ENCODE assay signal across 8 mouse cellular contexts in genomic region chr13:13394096-13394395, GRCm38 (mm10). TPM values are rescaled to one million over a fixed set of nuclear protein-coding genes. Genes with fewer than 3 reads are reported as not detected.
A peak's percentile ranks its signal among the peaks of the same experiment; 100 is the strongest.
DNase-seq lines count a peak whose midpoint lies in the region; ATAC-seq and TF ChIP-seq lines count a peak whose summit lies in the region.
"Not testable (repeated sequence)": the region's sequence is repeated elsewhere in the genome, so short reads cannot be mapped to it uniquely, and the experiment has no call there.

No protein-coding gene starts in this region.

- not testable (repeated sequence) for H3K27me3 ChIP-seq in forebrain, embryonic 16.5 days (replicated peaks; ENCODE audit: control insufficient read depth, insufficient read depth, low read length); hindbrain, embryonic 11.5 days (ENCODE audit: control insufficient read depth, insufficient read depth, low read length); liver, embryonic 16.5 days (ENCODE audit: control insufficient read depth, insufficient read depth, low read depth, low read length); midbrain, postnatal 0 days (ENCODE audit: insufficient read depth, low read length); stomach, embryonic 16.5 days (ENCODE audit: control insufficient read depth, insufficient read depth, low read length)

- not testable (repeated sequence) for H3K4me1 ChIP-seq in ES-E14 (ENCODE audit: control insufficient read depth in 2 of 2, insufficient read depth in 2 of 2, low read length in 2 of 2, poor library complexity in 1 of 2); forebrain, embryonic 16.5 days (replicated peaks; ENCODE audit: control insufficient read depth, insufficient read depth, low read length); hindbrain, embryonic 11.5 days (replicated peaks; ENCODE audit: control insufficient read depth, insufficient read depth, low read length); liver, embryonic 16.5 days (ENCODE audit: control insufficient read depth, low read depth, low read length); midbrain, postnatal 0 days (ENCODE audit: insufficient read depth, low read length); stomach, embryonic 16.5 days (ENCODE audit: control insufficient read depth, insufficient read depth, low read length)

- H3K4me2 ChIP-seq in forebrain, embryonic 16.5 days (ENCODE audit: low read length), result peak overlapping the region; percentile 46
- H3K4me2 ChIP-seq in hindbrain, embryonic 11.5 days (replicated peaks; ENCODE audit: low read depth, low read length), result peak overlapping the region; percentile 33; the same call in 1 of the 2 replicates
- H3K4me2 ChIP-seq in liver, embryonic 16.5 days (ENCODE audit: low read depth, low read length), result peak overlapping the region; percentile 36
- peak overlapping the region; percentile 35; the same call in 1 of the 2 replicates for H3K4me2 ChIP-seq in midbrain, postnatal 0 days (ENCODE audit: low read depth, low read length, poor library complexity, severe bottlenecking)
- peak overlapping the region; percentile 55 for H3K4me2 ChIP-seq in stomach, embryonic 16.5 days (ENCODE audit: low read depth, low read length)

- H3K9me3 ChIP-seq in ES-E14 (ENCODE audit: control insufficient read depth, insufficient read depth, low read depth, low read length); forebrain, embryonic 16.5 days (ENCODE audit: control insufficient read depth, low read length); hindbrain, embryonic 11.5 days (ENCODE audit: control insufficient read depth, low read length); liver, embryonic 16.5 days (replicated peaks; ENCODE audit: control insufficient read depth, low read length); midbrain, postnatal 0 days (ENCODE audit: low read length); stomach, embryonic 16.5 days (replicated peaks; ENCODE audit: control insufficient read depth, low read length): not testable (repeated sequence)

- H3K27ac ChIP-seq in ES-E14 (ENCODE audit: insufficient read depth, low read depth, low read length, poor library complexity, severe bottlenecking); forebrain, embryonic 16.5 days (ENCODE audit: low read length); hindbrain, embryonic 11.5 days (ENCODE audit: low read depth, low read length); liver, embryonic 16.5 days (ENCODE audit: low read length); midbrain, postnatal 0 days (ENCODE audit: low read depth, low read length); stomach, embryonic 16.5 days (ENCODE audit: low read length): not testable (repeated sequence)

- peak; percentile 17 for DNase-seq in ES-E14 (ENCODE audit: low read depth, low spot score)
- DNase-seq in cerebellum, postnatal 10 days, result peak; percentile 31 to 37
- DNase-seq in hindbrain, embryonic 11.5 days (ENCODE audit: low spot score), result peak; percentile 74
- DNase-seq in kidney, postnatal 10 days, result peak; percentile 60
- peak; percentile 66 for DNase-seq in midbrain, postnatal 0 days (ENCODE audit: low spot score)

- not testable (repeated sequence) for TF ChIP-seq CTCF in midbrain, postnatal 0 days (IDR thresholded peaks at IDR 0.05)

- in situ Hi-C loops in ES-E14 (cut with MboI; ENCODE audit: low sequenced_read_pairs in 2 of 2, unreplicated experiment in 2 of 2), result not testable (repeated sequence)

- ATAC-seq in forebrain, embryonic 16.5 days, result peak; percentile 79
- peak; percentile 84 for ATAC-seq in hindbrain, embryonic 11.5 days (ENCODE audit: low FRiP score)
- ATAC-seq in liver, embryonic 16.5 days (ENCODE audit: low read depth), result peak; percentile 22; the same call in 1 of the 2 replicates
- peak; percentile 82 for ATAC-seq in midbrain, postnatal 0 days (ENCODE audit: low FRiP score)
- ATAC-seq in stomach, embryonic 16.5 days (ENCODE audit: insufficient read depth, low FRiP score), result peak; percentile 50

- H3K36me3 ChIP-seq in ES-E14 (ENCODE audit: control insufficient read depth, insufficient read depth, low read length, poor library complexity, severe bottlenecking); forebrain, embryonic 16.5 days (ENCODE audit: control insufficient read depth, insufficient read depth); hindbrain, embryonic 11.5 days (ENCODE audit: control insufficient read depth, insufficient read depth, low read length); liver, embryonic 16.5 days (ENCODE audit: control insufficient read depth, insufficient read depth); midbrain, postnatal 0 days (ENCODE audit: insufficient read depth, low read length); stomach, embryonic 16.5 days (ENCODE audit: control insufficient read depth, insufficient read depth, low read length): not testable (repeated sequence)

- WGBS in forebrain, embryonic 16.5 days, result 1% methylated on average over 12 of the region's 15 CpGs
- under 1% methylated on average over 12 of the region's 15 CpGs for WGBS in hindbrain, embryonic 11.5 days
- WGBS in liver, embryonic 16.5 days (ENCODE audit: insufficient replicate concordance), result 0% methylated on average over 12 of the region's 15 CpGs
- under 1% methylated on average over 12 of the region's 15 CpGs for WGBS in midbrain, postnatal 0 days
- 0% methylated on average over 12 of the region's 15 CpGs for WGBS in stomach, embryonic 16.5 days

- H3K9ac ChIP-seq in ES-E14 (ENCODE audit: insufficient read depth, low read depth, low read length, poor library complexity, severe bottlenecking); hindbrain, embryonic 11.5 days (ENCODE audit: low read depth, low read length); liver, embryonic 16.5 days (ENCODE audit: low read depth, low read length); midbrain, postnatal 0 days (replicated peaks; ENCODE audit: low read length, poor library complexity, severe bottlenecking); stomach, embryonic 16.5 days (ENCODE audit: low read length): not testable (repeated sequence)
- 0 out of 2 replicates have a peak overlapping the region, but pooled peaks have one; percentile 42 for H3K9ac ChIP-seq in forebrain, embryonic 16.5 days (replicated peaks; ENCODE audit: low read depth, low read length)

- peak overlapping the region; percentile 44 to 45; a peak in 3 of 4 replicates for H3K4me3 ChIP-seq in ES-E14 (ENCODE audit: insufficient read depth in 1 of 2, low read depth in 1 of 2, low read length in 2 of 2, poor library complexity in 1 of 2, severe bottlenecking in 1 of 2)
- H3K4me3 ChIP-seq in forebrain, embryonic 16.5 days (replicated peaks; ENCODE audit: low read length), result peak overlapping the region; percentile 40
- H3K4me3 ChIP-seq in hindbrain, embryonic 11.5 days (ENCODE audit: low read depth, low read length), result peak overlapping the region; percentile 32; the same call in 1 of the 2 replicates
- H3K4me3 ChIP-seq in liver, embryonic 16.5 days (ENCODE audit: low read depth, low read length), result peak overlapping the region; percentile 28
- peak overlapping the region; percentile 35 for H3K4me3 ChIP-seq in midbrain, postnatal 0 days (ENCODE audit: low read depth, low read length)
- peak overlapping the region; percentile 37 for H3K4me3 ChIP-seq in stomach, embryonic 16.5 days (replicated peaks; ENCODE audit: low read length)

RNA-seq across cellular contexts. Expression of gene Gpr137b, which starts 0.2 kb away (rescaled TPM):
- total RNA-seq in ES-E14 (2012; rRNA removed), result 23.7 and 24.8 TPM in 2 replicates
- 22.4 and 25.3 TPM in 2 replicates for polyA plus RNA-seq in forebrain, embryonic 16.5 days (2015; fragmentation: Nextera tagmentation; extraction: Ambion mirVana)
- polyA plus RNA-seq in hindbrain, embryonic 11.5 days (2014; fragmentation: Nextera tagmentation; extraction: Ambion mirVana), result 29.9 and 31.2 TPM in 2 replicates
- 2.8 and 5.2 TPM in 2 replicates for polyA plus RNA-seq in liver, embryonic 16.5 days (2015; fragmentation: Nextera tagmentation; extraction: Ambion mirVana)
- 25.4 and 26.2 TPM in 2 replicates for total RNA-seq in midbrain, postnatal 0 days (2014; rRNA removed)
- 23.9 and 26.3 TPM in 2 replicates for polyA plus RNA-seq in midbrain, postnatal 0 days (2015; fragmentation: Nextera tagmentation; extraction: Ambion mirVana)
- 8.6 and 9.5 TPM in 2 replicates for polyA plus RNA-seq in stomach, embryonic 16.5 days (2015; fragmentation: Nextera tagmentation; extraction: Ambion mirVana)

RNA-seq across cellular contexts. Expression of gene Nid1, which starts 43.3 kb away (rescaled TPM):
- 143 and 152 TPM in 2 replicates for total RNA-seq in ES-E14 (2012; rRNA removed)
- 20.7 and 28.4 TPM in 2 replicates for polyA plus RNA-seq in forebrain, embryonic 16.5 days (2015; fragmentation: Nextera tagmentation; extraction: Ambion mirVana)
- polyA plus RNA-seq in hindbrain, embryonic 11.5 days (2014; fragmentation: Nextera tagmentation; extraction: Ambion mirVana), result 44.2 and 44.8 TPM in 2 replicates
- 32.1 and 37.8 TPM in 2 replicates for polyA plus RNA-seq in liver, embryonic 16.5 days (2015; fragmentation: Nextera tagmentation; extraction: Ambion mirVana)
- 63.0 and 70.6 TPM in 2 replicates for total RNA-seq in midbrain, postnatal 0 days (2014; rRNA removed)
- 27.3 and 31.2 TPM in 2 replicates for polyA plus RNA-seq in midbrain, postnatal 0 days (2015; fragmentation: Nextera tagmentation; extraction: Ambion mirVana)
- 112 and 120 TPM in 2 replicates for polyA plus RNA-seq in stomach, embryonic 16.5 days (2015; fragmentation: Nextera tagmentation; extraction: Ambion mirVana)

Comparison
In these comparisons a context has a peak if more than half of its experiments do, and no peak if none do; other contexts are left out.
1. DNase-seq: peak in every context shown above with its lines; median percentile 74 in hindbrain, embryonic 11.5 days; 66 in midbrain, postnatal 0 days; 60 in kidney, postnatal 10 days; 34 in cerebellum, postnatal 10 days; 17 in ES-E14.
2. ATAC-seq: peak in every context shown above with its lines; median percentile 84 in hindbrain, embryonic 11.5 days; 82 in midbrain, postnatal 0 days; 79 in forebrain, embryonic 16.5 days; 50 in stomach, embryonic 16.5 days; 22 in liver, embryonic 16.5 days.